Mouse (Mus musculus) forebrain, embryonic 13.5 days (tissue): ENCODE measurements around the gene Olfr1410. TPM values are rescaled to one million over a fixed set of nuclear protein-coding genes. Genes with fewer than 3 reads are reported as not detected.

Experiments used
- ATAC-seq: fragments of 200-750 bp; cut with Nextera tagmentation; 2 replicates; pipeline ENCODE4 v1.8.0; 2017
- H3K27ac ChIP-seq: fragments of 300-500 bp; sonication (generic); 2 replicates; pipeline ENCODE4 v1.5.1; 2015; ENCODE audit warnings: inconsistent platforms, mild to moderate bottlenecking, moderate library complexity
- H3K27me3 ChIP-seq: fragments of 300-500 bp; sonication (generic); 2 replicates; pipeline ENCODE4 v1.6.1; 2015; ENCODE audit warnings: mild to moderate bottlenecking, inconsistent platforms
- H3K36me3 ChIP-seq: fragments of 300-500 bp; sonication (generic); 2 replicates; pipeline ENCODE4 v1.6.1; 2015; ENCODE audit warnings: mild to moderate bottlenecking, inconsistent platforms; ENCODE audit not compliant: poor library complexity, severe bottlenecking
- H3K4me1 ChIP-seq: fragments of 300-500 bp; sonication (generic); 2 replicates; pipeline ENCODE4 v1.6.1; 2015; ENCODE audit warnings: inconsistent platforms
- H3K4me2 ChIP-seq: fragments of 300-500 bp; sonication (generic); 2 replicates; pipeline ENCODE4 v1.6.1; 2015; ENCODE audit warnings: inconsistent platforms, mild to moderate bottlenecking, moderate library complexity
- H3K4me3 ChIP-seq: fragments of 300-500 bp; sonication (generic); 2 replicates; pipeline ENCODE4 v1.5.1; 2015; ENCODE audit warnings: mild to moderate bottlenecking, inconsistent platforms
- H3K9ac ChIP-seq: fragments of 300-500 bp; sonication (generic); 2 replicates; pipeline ENCODE4 v1.6.1; 2015; ENCODE audit warnings: mild to moderate bottlenecking, inconsistent platforms
- H3K9me3 ChIP-seq: fragments of 300-500 bp; sonication (generic); replicated peaks from 2 replicates; pipeline ENCODE4 v1.6.1; 2016; ENCODE audit warnings: inconsistent platforms
- WGBS: fragments of 180-500 bp; shearing (Covaris S2); methylation state at CpG from one replicate; pipeline ENCODE4 v1.1.7; 2015; 5-methylcytosine and 5-hydroxymethylcytosine counted together
- polyA plus RNA-seq: library from polyadenylated mRNA; unstranded; fragments of >200 nt; fragmentation: Nextera tagmentation; extraction: Ambion mirVana; gene quantifications from 2 replicates; pipeline ENCODE4 v1.2.1, GENCODE M21; 2015

The Olfr1410 gene
- polyA plus RNA-seq, 1 experiment from 2014 or later = not detected

DNA sequence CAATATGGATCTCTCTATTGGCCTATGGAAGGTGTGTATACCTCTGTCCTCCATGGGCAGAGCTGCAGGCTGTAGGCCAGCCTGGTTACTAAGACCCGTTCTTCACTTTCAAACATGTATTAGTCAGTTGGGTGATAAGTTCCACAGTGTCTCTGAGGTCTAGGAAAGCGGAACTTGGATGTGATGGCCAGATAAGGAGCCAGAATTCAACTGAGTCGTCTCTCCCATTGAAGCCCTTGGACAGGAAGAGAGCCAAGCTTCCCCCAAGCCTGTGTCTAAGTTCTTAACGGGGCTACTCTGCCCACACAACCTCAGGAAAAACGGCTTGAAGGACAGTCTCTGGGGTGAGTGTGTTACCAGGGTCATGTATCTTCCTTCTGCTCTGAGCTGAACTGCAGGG lies 53.8 kb downstream of the Olfr1410 start:
- Histone ChIP-seq H3K4me1 (no peaks in the 10 kb centered on the region), H3K4me2 (no peak overlapping the region), H3K36me3 (no peaks in the 10 kb centered on the region), H3K9ac (no peak overlapping the region), H3K9me3 (no peaks in the 10 kb centered on the region), H3K4me3 (no peak overlapping the region), H3K27me3 (0 out of 2 replicates have a peak, but pooled peaks cover 4% of the 10 kb centered on the region), H3K27ac (no peak overlapping the region)
- 75% methylated on average over 5 of the region's 5 CpGs for WGBS
- no peak for ATAC-seq

Other genes starting within 250 kb of the Olfr1410 start
- 262 and 301 TPM in 2 replicates for gene Ndufa10, start 131.9 kb upstream of the Olfr1410 start, polyA plus RNA-seq
- gene Olfr1416, start 120.7 kb upstream of the Olfr1410 start, polyA plus RNA-seq = not detected in 2 replicates
- not detected in 2 replicates for gene Olfr1415, start 109.7 kb upstream of the Olfr1410 start, polyA plus RNA-seq
- not detected in 2 replicates for gene Olfr1414, start 87.1 kb upstream of the Olfr1410 start, polyA plus RNA-seq
- gene Olfr1413, start 34.5 kb upstream of the Olfr1410 start, polyA plus RNA-seq = not detected in 2 replicates
- gene Olfr1412, start 20.0 kb upstream of the Olfr1410 start, polyA plus RNA-seq = not detected in 2 replicates
- not detected in 2 replicates for gene Olfr1411, start 11.4 kb upstream of the Olfr1410 start, polyA plus RNA-seq
- gene Olfr12, start 12.0 kb downstream of the Olfr1410 start, polyA plus RNA-seq = not detected in 2 replicates
- gene Cops9, start 36.2 kb downstream of the Olfr1410 start, polyA plus RNA-seq = 542 and 587 TPM in 2 replicates
- 0.10 and 0.11 TPM in 2 replicates for gene Otos, start 43.1 kb downstream of the Olfr1410 start, polyA plus RNA-seq
- gene Gpc1, start 225.9 kb downstream of the Olfr1410 start, polyA plus RNA-seq = 115 and 117 TPM in 2 replicates